Mouse (Mus musculus): ENCODE measurements at regions not wholly inside any gene's neighbourhood (a gene's known extent, or its start where the extent isn't known, plus 50 kb on each side); places are given as distances from the start of the nearest gene placed in this dataset.

DNA sequence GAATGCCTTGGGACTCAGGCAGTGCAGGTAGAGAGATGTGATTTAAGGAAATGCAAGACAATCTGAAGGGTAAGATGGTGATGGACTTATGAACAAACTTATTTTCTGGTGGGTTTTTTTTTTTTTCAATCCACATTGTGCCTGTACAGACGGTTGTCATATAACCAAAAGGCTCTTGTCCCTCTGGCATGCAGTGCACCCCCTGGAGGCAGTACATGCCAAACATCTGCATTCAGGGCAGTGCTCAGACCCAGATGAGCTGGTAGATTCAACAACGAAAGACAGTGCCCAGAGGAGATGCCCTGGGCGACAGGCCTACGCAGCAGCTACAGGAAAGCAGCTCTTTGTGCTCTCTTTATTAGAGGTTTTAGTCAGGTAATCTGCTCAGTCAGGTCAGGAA lies 149.5 kb upstream of the Masp1 start:
- Histone ChIP-seq H3K4me2 (replicated peaks; ENCODE audit: low read depth) (no peak overlapping the region), H3K27me3 (ENCODE audit: control insufficient read depth, insufficient read depth, low read length) (no peaks in the 10 kb centered on the region), H3K9me3 (ENCODE audit: control insufficient read depth, low read length) (no peaks in the 10 kb centered on the region), H3K4me3 (ENCODE audit: low read depth, low read length) (no peak overlapping the region), H3K27ac (replicated peaks) (no peak overlapping the region), H3K4me1 (replicated peaks; ENCODE audit: control insufficient read depth, insufficient read depth) (no peaks in the 10 kb centered on the region), H3K9ac (ENCODE audit: low read length) (no peak overlapping the region), H3K36me3 (ENCODE audit: control insufficient read depth, insufficient read depth, low read length) (no peaks in the 10 kb centered on the region)
- DNase-seq (ENCODE audit: low spot score) (no peak), ATAC-seq (ENCODE audit: low FRiP score, low TSS enrichment) (no peak)
- WGBS, result 80% methylated on average over 4 of the region's 4 CpGs
- no peak for TF ChIP-seq EP300 (optimal IDR thresholded peaks at IDR 0.05)
- peak; percentile 9; the same call in 1 of the 2 replicates for TF ChIP-seq CTCF (IDR thresholded peaks at IDR 0.05; ENCODE audit: low read depth)

DNA sequence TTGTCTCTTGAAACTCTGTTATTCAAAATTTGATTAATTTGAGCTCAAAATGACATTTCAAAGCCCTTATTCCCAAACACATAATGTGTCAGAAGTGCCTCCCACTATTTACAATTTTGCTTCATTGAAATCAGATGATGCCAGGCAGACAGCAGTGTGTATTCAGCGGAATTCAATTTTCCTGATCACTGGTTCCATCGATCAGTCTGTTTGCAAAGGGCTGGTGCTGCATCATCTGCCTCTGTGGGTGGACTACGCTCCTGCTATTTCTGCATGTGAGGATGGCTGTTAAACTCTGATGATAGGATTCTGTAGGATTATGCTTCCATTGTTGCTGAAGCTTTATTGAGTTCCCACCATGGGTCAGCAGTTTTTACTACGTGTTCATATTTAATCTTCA lies 149.0 kb upstream of the Masp1 start:
- no peaks in the 10 kb centered on the region for H3K36me3 ChIP-seq (ENCODE audit: control insufficient read depth, insufficient read depth, low read length)
- DNase-seq (ENCODE audit: low spot score) (no peak), ATAC-seq (ENCODE audit: low FRiP score, low TSS enrichment) (no peak)
- H3K4me1 ChIP-seq (replicated peaks; ENCODE audit: control insufficient read depth, insufficient read depth), result no peaks in the 10 kb centered on the region
- no peaks in the 10 kb centered on the region for H3K27me3 ChIP-seq (ENCODE audit: control insufficient read depth, insufficient read depth, low read length)
- H3K4me2 ChIP-seq (replicated peaks; ENCODE audit: low read depth), result no peak overlapping the region
- no peak overlapping the region for H3K9ac ChIP-seq (ENCODE audit: low read length)
- no peak overlapping the region for H3K27ac ChIP-seq (replicated peaks)
- TF ChIP-seq EP300 (optimal IDR thresholded peaks at IDR 0.05) (no peak), CTCF (IDR thresholded peaks at IDR 0.05; ENCODE audit: low read depth) (no peak)
- WGBS, result 88% methylated on average over 4 of the region's 4 CpGs
- H3K9me3 ChIP-seq (ENCODE audit: control insufficient read depth, low read length), result no peaks in the 10 kb centered on the region
- H3K4me3 ChIP-seq (ENCODE audit: low read depth, low read length), result no peak overlapping the region
